ENCODE assay signal across 11 mouse cellular contexts in the genomic region with DNA sequence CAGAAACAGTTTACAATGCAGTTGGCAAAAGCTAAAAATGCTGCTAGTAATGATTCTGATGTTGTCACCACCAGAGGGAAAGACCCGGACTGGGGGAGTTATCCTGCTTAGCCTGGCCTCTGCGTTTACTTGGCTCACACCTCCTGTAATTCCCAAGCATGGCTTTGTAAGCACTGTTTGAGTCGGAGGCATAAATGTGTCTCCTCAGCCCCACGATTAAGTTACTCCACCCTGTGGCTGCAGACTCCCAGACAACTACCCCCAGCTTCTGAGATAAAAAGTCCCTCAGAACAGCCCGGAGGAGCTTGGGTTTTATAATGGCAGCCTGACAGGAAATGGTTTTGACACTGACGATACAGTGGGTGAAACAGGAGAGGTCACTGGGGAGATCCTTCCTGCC.
DNase-seq lines count a peak whose midpoint lies in the region; ATAC-seq lines count a peak whose summit lies in the region.
"Had no signal": no experiment of that assay in that cellular context is flagged by ENCODE, and none has a peak within 500 bp of the region (broad histone marks: within the 10 kb centered on the region; RNA-seq: fewer than 3 reads in every experiment).

No protein-coding gene starts in this region.

- peak; percentile 11 for DNase-seq in embryo, embryonic 9.5 days (ENCODE audit: extremely low spot score)
- no peak for DNase-seq in embryo, embryonic 10 days (ENCODE audit: low spot score)
- DNase-seq in lung, postnatal 10 days = peak; percentile 21
- no peak for DNase-seq in lung, postnatal 25 days (ENCODE audit: low spot score)
- DNase-seq in heart, postnatal 14 days = peak; percentile 3
- DNase-seq in thymus, postnatal 4 days = no peak
- DNase-seq in cerebellum, adult 9-11 months = no peak
- DNase-seq: adrenal gland, adult 2 months; cerebellum, adult 11 months had no signal

- peak; percentile 76 for ATAC-seq in megakaryocyte-erythroid progenitor cell, adult 5-6 weeks (replicated peaks; ENCODE audit: low FRiP score, low TSS enrichment, poor library complexity, severe bottlenecking)
- ATAC-seq: midbrain, embryonic 15.5 days had no signal

- intact Hi-C loops in heart, postnatal 14 days (cut with DNase I) = no loop called here

Comparison
In these comparisons a context has a peak if more than half of its experiments do, and no peak if none do; other contexts are left out.
1. DNase-seq: peak in embryo, embryonic 9.5 days (single experiment), lung, postnatal 10 days (single experiment) and heart, postnatal 14 days (2 of 2); none in embryo, embryonic 10 days (single experiment), lung, postnatal 25 days (single experiment), thymus, postnatal 4 days (single experiment) and cerebellum, adult 9-11 months (single experiment).